Mouse (Mus musculus) liver, embryonic 16.5 days (tissue): Measurements from ENCODE around the gene Muc20. TPM values are rescaled to one million over a fixed set of nuclear protein-coding genes. Genes with fewer than 3 reads are reported as not detected.

Experiments used
- ATAC-seq: fragments of 200-750 bp; cut with Nextera tagmentation; 2 replicates; pipeline ENCODE4 v1.8.0; 2017; ENCODE audit warnings: low read depth, mild to moderate bottlenecking, moderate number of reproducible peaks, moderate library complexity
- H3K27ac ChIP-seq: fragments of 300-500 bp; sonication (generic); 2 replicates; pipeline ENCODE4 v1.5.1; 2014; ENCODE audit warnings: mild to moderate bottlenecking, low read length
- H3K27me3 ChIP-seq: fragments of 300-500 bp; sonication (generic); 2 replicates; pipeline ENCODE4 v1.6.1; 2014; ENCODE audit warnings: low read depth, low read length, mixed read lengths; ENCODE audit not compliant: control insufficient read depth, insufficient read depth
- H3K36me3 ChIP-seq: fragments of 300-500 bp; sonication (generic); 2 replicates; pipeline ENCODE4 v1.6.1; 2014; ENCODE audit warnings: mild to moderate bottlenecking; ENCODE audit not compliant: control insufficient read depth, insufficient read depth
- H3K4me1 ChIP-seq: fragments of 300-500 bp; sonication (generic); 2 replicates; pipeline ENCODE4 v1.6.1; 2014; ENCODE audit warnings: low read depth, low read length, mixed read lengths; ENCODE audit not compliant: control insufficient read depth
- H3K4me2 ChIP-seq: fragments of 300-500 bp; sonication (generic); 2 replicates; pipeline ENCODE4 v1.6.1; 2014; ENCODE audit warnings: low read depth, low read length, mixed read lengths
- H3K4me3 ChIP-seq: fragments of 300-500 bp; sonication (generic); 2 replicates; pipeline ENCODE4 v1.5.1; 2014; ENCODE audit warnings: low read depth, mild to moderate bottlenecking, low read length
- H3K9ac ChIP-seq: fragments of 300-500 bp; sonication (generic); 2 replicates; pipeline ENCODE4 v1.6.1; 2014; ENCODE audit warnings: low read depth, low read length
- H3K9me3 ChIP-seq: fragments of 300-500 bp; sonication (generic); replicated peaks from 2 replicates; pipeline ENCODE4 v1.6.1; 2016; ENCODE audit warnings: low read length; ENCODE audit not compliant: control insufficient read depth
- WGBS: fragments of 180-500 bp; shearing (Covaris S2); extraction: QIAGEN DNeasy Blood & Tissue Kit; methylation state at CpG from one replicate; pipeline ENCODE4 v1.1.7; 2014; ENCODE audit not compliant: insufficient replicate concordance; 5-methylcytosine and 5-hydroxymethylcytosine counted together
- polyA plus RNA-seq: library from polyadenylated mRNA; unstranded; fragments of >200 nt; fragmentation: Nextera tagmentation; extraction: Ambion mirVana; gene quantifications from 2 replicates; pipeline ENCODE4 v1.2.1, GENCODE M21; 2015

Gene Muc20
- polyA plus RNA-seq, 1 experiment from 2014 or later, result not detected

GRCm38 (mm10) chr16:32821772-32822449 lies 24.7 kb upstream of the Muc20 start:
- H3K4me1 ChIP-seq, result no peaks in the 10 kb centered on the region
- no peak overlapping the region for H3K9ac ChIP-seq
- no peaks in the 10 kb centered on the region for H3K27me3 ChIP-seq
- 56% methylated on average over 10 of the region's 10 CpGs for WGBS
- no peak for ATAC-seq
- no peak overlapping the region for H3K4me2 ChIP-seq
- H3K27ac ChIP-seq, result no peak overlapping the region
- no peaks in the 10 kb centered on the region for H3K36me3 ChIP-seq
- H3K4me3 ChIP-seq, result no peak overlapping the region
- no peaks in the 10 kb centered on the region for H3K9me3 ChIP-seq

GRCm38 (mm10) chr16:32818441-32818840 lies 21.2 kb upstream of the Muc20 start:
- no peak overlapping the region for H3K27ac ChIP-seq
- H3K9ac ChIP-seq, result no peak overlapping the region
- H3K9me3 ChIP-seq, result no peaks in the 10 kb centered on the region
- H3K4me1 ChIP-seq, result no peaks in the 10 kb centered on the region; the same call in 1 of the 2 replicates
- H3K27me3 ChIP-seq, result no peaks in the 10 kb centered on the region
- 73% methylated on average over 5 of the region's 5 CpGs for WGBS
- H3K4me3 ChIP-seq, result no peak overlapping the region
- no peak for ATAC-seq
- no peaks in the 10 kb centered on the region for H3K36me3 ChIP-seq
- H3K4me2 ChIP-seq, result no peak overlapping the region

GRCm38 (mm10) chr16:32818036-32818435 lies 20.8 kb upstream of the Muc20 start:
- Histone ChIP-seq H3K9ac (no peak overlapping the region), H3K4me1 (no peaks in the 10 kb centered on the region; the same call in 1 of the 2 replicates), H3K4me2 (no peak overlapping the region), H3K27me3 (no peaks in the 10 kb centered on the region), H3K36me3 (no peaks in the 10 kb centered on the region), H3K4me3 (no peak overlapping the region), H3K27ac (no peak overlapping the region), H3K9me3 (no peaks in the 10 kb centered on the region)
- 69% methylated on average over 4 of the region's 4 CpGs for WGBS
- no peak for ATAC-seq

GRCm38 (mm10) chr16:32815160-32815605 lies 17.9 kb upstream of the Muc20 start:
- no peak for ATAC-seq
- H3K9me3 ChIP-seq, result no peaks in the 10 kb centered on the region
- H3K4me1 ChIP-seq, result no peaks in the 10 kb centered on the region; the same call in 1 of the 2 replicates
- H3K27ac ChIP-seq, result no peak overlapping the region
- peak overlapping the region; percentile 37 for H3K4me3 ChIP-seq
- H3K27me3 ChIP-seq, result no peaks in the 10 kb centered on the region
- no peaks in the 10 kb centered on the region for H3K36me3 ChIP-seq
- H3K9ac ChIP-seq, result no peak overlapping the region
- WGBS, result 12% methylated on average over 6 of the region's 6 CpGs
- H3K4me2 ChIP-seq, result peak overlapping the region; percentile 54

GRCm38 (mm10) chr16:32814539-32814938 lies 17.3 kb upstream of the Muc20 start:
- no peak for ATAC-seq
- 22% methylated on average over 14 of the region's 14 CpGs for WGBS
- no peaks in the 10 kb centered on the region for H3K9me3 ChIP-seq
- no peaks in the 10 kb centered on the region for H3K36me3 ChIP-seq
- peak overlapping the region; percentile 54 for H3K4me2 ChIP-seq
- peak overlapping the region; percentile 37 for H3K4me3 ChIP-seq
- H3K27ac ChIP-seq, result no peak overlapping the region
- H3K9ac ChIP-seq, result no peak overlapping the region; the same call in 1 of the 2 replicates
- no peaks in the 10 kb centered on the region for H3K27me3 ChIP-seq
- no peaks in the 10 kb centered on the region; the same call in 1 of the 2 replicates for H3K4me1 ChIP-seq

- WGBS, result 61% methylated on average over 3 of the region's 3 CpGs
- Histone ChIP-seq H3K27ac (no peak overlapping the region), H3K9ac (no peak overlapping the region), H3K36me3 (no peaks in the 10 kb centered on the region), H3K9me3 (no peaks in the 10 kb centered on the region), H3K4me1 (no peaks in the 10 kb centered on the region; the same call in 1 of the 2 replicates), H3K27me3 (no peaks in the 10 kb centered on the region), H3K4me2 (no peak overlapping the region), H3K4me3 (no peak overlapping the region)
- ATAC-seq, result no peak
Measured at GRCm38 (mm10) chr16:32813771-32814170, 16.5 kb upstream of the Muc20 start.

- Histone ChIP-seq H3K4me2 (peak overlapping the region; percentile 36; the same call in 1 of the 2 replicates), H3K4me3 (no peak overlapping the region)
- WGBS, result 41% methylated on average over 9 of the region's 9 CpGs
Measured at GRCm38 (mm10) chr16:32813362-32813761, 16.1 kb upstream of the Muc20 start.

GRCm38 (mm10) chr16:32812888-32813361 lies 15.7 kb upstream of the Muc20 start:
- Histone ChIP-seq H3K9ac (no peak overlapping the region), H3K9me3 (no peaks in the 10 kb centered on the region), H3K27me3 (no peaks in the 10 kb centered on the region), H3K36me3 (no peaks in the 10 kb centered on the region), H3K4me3 (no peak overlapping the region), H3K27ac (no peak overlapping the region), H3K4me2 (peak overlapping the region; percentile 36; the same call in 1 of the 2 replicates), H3K4me1 (peaks cover 2% of the 10 kb centered on the region)
- 0 out of 2 replicates have a peak, but pooled peaks have one; percentile 32 for ATAC-seq
- under 1% methylated on average over 9 of the region's 9 CpGs for WGBS

More at GRCm38 (mm10) chr16:32813362-32813761, 16.1 kb upstream of the Muc20 start:
- H3K4me1 ChIP-seq, result peaks cover under 1% of the 10 kb centered on the region
- no peaks in the 10 kb centered on the region for H3K9me3 ChIP-seq
- H3K27ac ChIP-seq, result no peak overlapping the region
- ATAC-seq, result no peak
- no peaks in the 10 kb centered on the region for H3K27me3 ChIP-seq
- H3K36me3 ChIP-seq, result no peaks in the 10 kb centered on the region
- no peak overlapping the region for H3K9ac ChIP-seq

- Histone ChIP-seq H3K36me3 (no peaks in the 10 kb centered on the region), H3K9me3 (no peaks in the 10 kb centered on the region), H3K27me3 (no peaks in the 10 kb centered on the region), H3K4me1 (peaks cover 7% of the 10 kb centered on the region), H3K4me3 (no peak within 1 kb of the TSS), H3K4me2 (no peak within 1 kb of the TSS), H3K9ac (no peak within 1 kb of the TSS), H3K27ac (no peak within 1 kb of the TSS)
- WGBS, result 66% methylated on average over 4 of the region's 4 CpGs
- no peak for ATAC-seq
Measured at GRCm38 (mm10) chr16:32810321-32810720, 13.1 kb upstream of the Muc20 start, which contains the start of gene Smbd1. TSS of gene Smbd1 (minus strand) at chr16:32810477.
